Mouse (Mus musculus): ENCODE data around the gene Trnt1.

DNA sequence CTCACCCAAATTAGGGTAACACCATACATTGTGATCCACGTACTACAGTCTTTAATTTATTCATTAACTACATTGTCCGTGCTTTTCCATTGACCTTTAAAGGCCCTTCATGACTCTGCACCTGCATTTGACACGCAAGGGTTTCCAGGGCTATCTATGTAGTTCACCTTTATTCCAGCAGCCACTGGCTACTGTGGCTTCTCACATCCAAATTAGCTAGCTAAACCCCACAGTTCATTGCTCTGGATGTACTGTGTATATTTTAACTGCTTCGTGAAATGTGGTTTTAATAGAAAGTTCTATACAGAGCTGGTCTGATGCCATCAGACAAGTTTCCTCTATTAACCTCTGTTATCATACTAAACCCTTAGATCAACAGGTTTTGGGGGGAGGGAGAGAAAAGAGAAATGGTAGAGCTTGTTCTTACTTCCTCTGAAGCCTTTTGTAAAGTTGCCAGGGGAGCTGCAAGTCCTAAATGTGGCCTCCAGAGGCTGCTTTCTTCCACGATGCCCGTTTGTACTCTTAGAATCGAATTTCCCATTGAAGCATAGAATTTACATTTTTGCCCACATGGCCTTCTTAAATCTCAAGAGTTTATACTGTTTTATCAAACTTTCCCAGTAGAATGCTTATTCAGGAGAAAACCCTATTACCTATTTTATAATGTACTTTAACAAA is 25.2 kb upstream of the Trnt1 start:
- no peak for TF ChIP-seq CTCF (IDR thresholded peaks at IDR 0.05; ENCODE audit: control insufficient read depth, insufficient read depth, low read length)
- no peak for TF ChIP-seq POLR2A (IDR thresholded peaks at IDR 0.05; ENCODE audit: borderline replicate concordance, control insufficient read depth, low read depth, low read length)

Measured in bone marrow, adult 2 months (tissue).